Mouse (Mus musculus): ENCODE data around the gene Gcgr. TPM values are rescaled to one million over a fixed set of nuclear protein-coding genes. Genes with fewer than 3 reads are reported as not detected.
"Not testable (repeated sequence)": the region's sequence is repeated elsewhere in the genome, so short reads cannot be mapped to it uniquely, and the experiment has no call there.

Gcgr gene
- polyA plus RNA-seq, 1 experiment: 1.3 TPM

DNA sequence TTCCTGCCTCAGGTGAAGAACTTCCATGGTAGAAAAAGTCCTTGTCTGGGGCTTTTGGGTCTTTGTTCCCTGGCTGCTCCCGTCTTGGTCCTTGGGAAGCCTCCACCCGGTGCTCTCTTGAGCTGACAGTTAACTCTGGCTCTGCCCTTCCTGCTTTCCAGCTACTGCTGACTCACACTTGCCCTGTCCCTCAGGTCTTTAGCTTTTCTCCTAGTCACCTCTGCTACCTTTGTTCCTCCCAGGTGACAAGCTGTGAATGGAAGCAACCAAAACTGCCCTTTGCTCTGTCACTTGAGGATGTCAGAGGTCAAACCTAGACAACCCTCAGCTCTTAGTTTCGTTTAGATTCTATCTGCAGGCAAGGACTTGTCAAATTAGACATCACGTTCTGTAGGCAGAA lies 20.6 kb upstream of the Gcgr start:
- peak overlapping the region; percentile 59; the same call in 1 of the 2 replicates for H3K27ac ChIP-seq (ENCODE audit: control insufficient read depth, insufficient read depth, low read depth, low read length, poor library complexity)
- peaks cover 5% of the 10 kb centered on the region for H3K4me1 ChIP-seq (ENCODE audit: control insufficient read depth, insufficient read depth, low read length)
- TF ChIP-seq POLR2A (IDR thresholded peaks at IDR 0.05; ENCODE audit: borderline replicate concordance, control insufficient read depth, low read depth, low read length) (no peak), CTCF (IDR thresholded peaks at IDR 0.05; ENCODE audit: control insufficient read depth, insufficient read depth, low read length) (no peak)
- WGBS: 9% methylated on average over 4 of the region's 4 CpGs
- H3K4me3 ChIP-seq (replicated peaks; ENCODE audit: control insufficient read depth, low read depth, low read length): no peak overlapping the region

DNA sequence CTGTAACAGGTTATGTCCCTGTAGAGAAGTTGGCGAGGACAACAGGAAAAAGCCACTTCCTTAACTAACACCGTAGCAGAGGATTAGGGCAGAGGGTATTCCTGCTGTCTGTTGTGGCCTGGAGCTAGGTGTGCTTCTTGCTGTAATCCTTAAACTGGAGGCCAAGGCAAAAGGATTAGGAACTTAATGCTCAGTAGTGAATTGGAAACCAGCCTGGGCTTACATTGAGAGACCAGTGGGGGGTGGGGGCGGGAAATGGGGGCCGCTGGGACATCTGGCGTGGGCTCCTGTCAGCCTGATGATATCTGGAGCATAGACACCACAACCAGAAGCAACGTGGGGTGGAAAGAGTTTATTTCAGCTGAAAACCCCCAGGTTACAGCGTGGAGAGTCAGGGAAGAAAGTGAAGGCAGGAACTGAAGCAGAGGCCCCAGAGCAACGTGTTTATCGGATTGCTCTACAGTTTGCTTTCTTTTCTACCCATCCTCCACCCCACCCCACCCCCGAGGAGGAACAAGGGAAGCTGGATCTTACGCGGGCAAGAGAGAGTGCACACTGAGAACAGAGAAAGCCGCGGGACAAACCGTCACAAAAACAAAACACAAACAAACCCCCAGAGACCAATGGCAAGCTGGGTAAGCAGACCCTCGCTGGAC lies 20.0 kb upstream of the Gcgr start:
- TF ChIP-seq POLR2A (IDR thresholded peaks at IDR 0.05; ENCODE audit: borderline replicate concordance, control insufficient read depth, low read depth, low read length) (no peak), CTCF (IDR thresholded peaks at IDR 0.05; ENCODE audit: control insufficient read depth, insufficient read depth, low read length) (no peak)
- peaks cover 5% of the 10 kb centered on the region for H3K4me1 ChIP-seq (ENCODE audit: control insufficient read depth, insufficient read depth, low read length)
- 1% methylated on average over 16 of the region's 16 CpGs for WGBS
- peak overlapping the region; percentile 59 for H3K27ac ChIP-seq (ENCODE audit: control insufficient read depth, insufficient read depth, low read depth, low read length, poor library complexity)
- peak overlapping the region; percentile 54 for H3K4me3 ChIP-seq (replicated peaks; ENCODE audit: control insufficient read depth, low read depth, low read length)

DNA sequence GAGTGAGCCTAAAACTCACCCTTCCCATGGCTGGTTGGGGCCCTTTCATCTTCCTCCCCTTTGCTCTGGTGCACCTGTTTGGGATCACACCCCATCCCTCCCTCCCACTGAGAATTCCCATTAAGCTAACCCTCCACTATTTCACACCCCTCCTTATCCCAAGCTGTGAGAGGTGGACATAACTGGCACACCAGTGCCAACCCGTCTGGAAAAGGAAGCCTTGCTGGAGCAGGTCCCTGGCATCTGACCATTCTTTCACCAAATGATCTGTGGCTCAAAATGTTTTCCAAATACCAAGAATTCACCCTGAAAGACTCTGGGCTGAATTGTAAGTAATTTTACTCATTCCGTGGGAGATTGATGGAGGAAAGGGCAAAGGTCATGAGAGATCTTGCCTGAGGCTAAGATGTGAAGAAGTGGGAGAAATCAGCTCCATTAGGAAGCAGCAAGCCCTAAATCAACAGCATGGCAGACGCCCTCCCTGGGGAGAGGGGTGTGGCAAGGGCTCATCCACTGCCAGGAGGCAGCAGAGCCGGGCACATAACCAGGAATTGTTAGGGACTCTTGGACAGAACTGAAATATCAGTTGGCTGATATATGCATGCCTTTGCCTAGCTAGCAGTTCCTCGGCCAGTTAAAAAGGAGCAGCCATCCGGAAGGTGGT lies 17.6 kb upstream of the Gcgr start:
- TF ChIP-seq CTCF (IDR thresholded peaks at IDR 0.05; ENCODE audit: control insufficient read depth, insufficient read depth, low read length) (no peak), POLR2A (IDR thresholded peaks at IDR 0.05; ENCODE audit: borderline replicate concordance, control insufficient read depth, low read depth, low read length) (no peak)
- H3K4me3 ChIP-seq (replicated peaks; ENCODE audit: control insufficient read depth, low read depth, low read length): no peak overlapping the region
- H3K4me1 ChIP-seq (ENCODE audit: control insufficient read depth, insufficient read depth, low read length): peaks cover 5% of the 10 kb centered on the region
- whole genome bisulfite sequencing: 78% methylated on average over 6 of the region's 6 CpGs
- no peak overlapping the region for H3K27ac ChIP-seq (ENCODE audit: control insufficient read depth, insufficient read depth, low read depth, low read length, poor library complexity)

DNA sequence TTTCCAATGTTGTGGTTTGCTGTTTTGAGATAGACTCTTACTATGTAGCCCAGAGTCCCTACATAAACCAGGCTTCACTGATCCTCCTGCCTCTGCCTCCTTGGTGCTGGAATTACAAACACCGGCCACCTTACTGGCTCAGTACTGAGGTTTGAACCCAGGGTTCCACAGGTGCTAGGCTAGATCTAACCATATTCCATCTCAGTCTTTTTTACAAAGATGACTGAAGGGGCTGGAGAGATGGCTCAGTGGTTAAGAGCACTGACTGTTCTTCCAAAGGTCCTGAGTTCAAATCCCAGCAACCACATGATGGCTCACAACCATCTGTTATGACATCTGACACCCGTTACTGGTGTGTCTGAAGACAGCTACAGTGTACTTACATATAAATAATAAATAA lies 16.2 kb upstream of the Gcgr start:
- WGBS: 87% methylated on average over 2 of the region's 2 CpGs
- H3K27ac ChIP-seq (ENCODE audit: control insufficient read depth, insufficient read depth, low read depth, low read length, poor library complexity); H3K4me3 ChIP-seq (replicated peaks; ENCODE audit: control insufficient read depth, low read depth, low read length); H3K4me1 ChIP-seq (ENCODE audit: control insufficient read depth, insufficient read depth, low read length): not testable (repeated sequence)

DNA sequence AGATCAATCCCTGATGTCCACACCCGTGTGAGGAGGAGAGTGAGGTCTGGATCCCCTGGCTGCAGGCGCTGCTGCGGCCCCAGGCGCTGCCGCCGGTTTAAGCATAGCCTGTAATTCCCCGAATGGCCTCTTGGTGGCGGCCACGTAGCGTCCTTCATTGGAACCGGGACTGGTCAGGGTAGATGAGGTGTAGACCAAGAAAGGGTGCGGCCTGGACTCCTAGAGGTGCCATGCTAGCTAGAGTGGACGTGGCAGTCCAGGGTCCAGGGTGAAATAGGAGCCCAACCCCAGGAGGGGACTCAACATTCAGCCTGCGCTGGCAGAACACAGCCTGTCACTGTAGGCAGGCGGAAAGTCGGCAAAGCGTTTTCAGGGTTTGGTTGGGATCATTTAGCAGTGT lies 14.9 kb upstream of the Gcgr start:
- Histone ChIP-seq H3K4me3 (replicated peaks; ENCODE audit: control insufficient read depth, low read depth, low read length) (no peak overlapping the region), H3K27ac (ENCODE audit: control insufficient read depth, insufficient read depth, low read depth, low read length, poor library complexity) (no peak overlapping the region), H3K4me1 (ENCODE audit: control insufficient read depth, insufficient read depth, low read length) (peaks cover 3% of the 10 kb centered on the region; the same call in 1 of the 2 replicates)
- WGBS: 22% methylated on average over 17 of the region's 17 CpGs
- TF ChIP-seq CTCF (IDR thresholded peaks at IDR 0.05; ENCODE audit: control insufficient read depth, insufficient read depth, low read length): peak; percentile 94
- TF ChIP-seq POLR2A (IDR thresholded peaks at IDR 0.05; ENCODE audit: borderline replicate concordance, control insufficient read depth, low read depth, low read length): no peak

DNA sequence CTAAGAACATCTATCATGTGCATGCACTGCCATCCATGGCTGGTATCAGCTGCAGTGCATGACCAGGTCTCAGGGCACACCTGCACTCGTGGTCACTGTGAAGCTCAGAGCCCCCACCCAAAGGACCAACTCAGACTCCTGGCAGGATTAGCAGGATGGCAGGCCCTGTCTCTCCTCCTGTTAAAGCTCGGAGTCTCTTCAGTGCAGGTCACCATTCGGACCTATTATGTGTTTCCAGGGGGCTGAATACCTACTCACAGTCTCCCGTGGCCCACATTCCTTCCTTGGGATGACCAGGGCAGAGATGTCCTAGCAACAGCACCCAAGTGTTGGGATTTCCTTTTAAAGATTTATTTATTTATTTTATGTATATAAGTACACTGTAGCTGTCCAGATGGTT lies 13.4 kb upstream of the Gcgr start:
- WGBS: 81% methylated on average over 4 of the region's 4 CpGs

DNA sequence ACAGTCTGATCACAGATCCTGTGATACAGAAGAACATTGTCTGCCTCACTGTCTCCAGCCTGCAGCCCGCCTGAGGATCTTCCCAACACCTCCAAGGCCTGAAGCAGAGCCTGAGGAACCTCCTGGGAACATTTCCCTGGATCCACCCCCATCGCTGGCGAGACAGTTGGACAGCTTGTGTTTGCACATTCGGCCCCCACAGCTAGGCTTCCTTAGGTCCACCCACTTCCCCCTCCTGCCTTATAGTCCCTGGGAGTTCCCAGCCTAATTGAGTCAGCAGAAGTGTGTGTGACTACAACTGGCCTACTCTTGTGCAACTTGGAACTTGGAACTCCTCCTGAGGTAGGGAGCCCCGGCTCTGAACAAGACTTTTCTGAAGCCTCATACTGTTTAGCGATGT lies 12.5 kb upstream of the Gcgr start:
- Histone ChIP-seq H3K4me3 (replicated peaks; ENCODE audit: control insufficient read depth, low read depth, low read length) (no peak overlapping the region), H3K4me1 (ENCODE audit: control insufficient read depth, insufficient read depth, low read length) (peaks cover 2% of the 10 kb centered on the region; the same call in 1 of the 2 replicates), H3K27ac (ENCODE audit: control insufficient read depth, insufficient read depth, low read depth, low read length, poor library complexity) (peak overlapping the region; percentile 66; the same call in 1 of the 2 replicates)
- 21% methylated on average over 6 of the region's 6 CpGs for WGBS
- no peak for TF ChIP-seq CTCF (IDR thresholded peaks at IDR 0.05; ENCODE audit: control insufficient read depth, insufficient read depth, low read length)
- TF ChIP-seq POLR2A (IDR thresholded peaks at IDR 0.05; ENCODE audit: borderline replicate concordance, control insufficient read depth, low read depth, low read length): no peak

More for the DNA sequence above, 13.4 kb upstream of the Gcgr start:
- H3K27ac ChIP-seq (ENCODE audit: control insufficient read depth, insufficient read depth, low read depth, low read length, poor library complexity): no peak overlapping the region
- TF ChIP-seq POLR2A (IDR thresholded peaks at IDR 0.05; ENCODE audit: borderline replicate concordance, control insufficient read depth, low read depth, low read length): no peak
- TF ChIP-seq CTCF (IDR thresholded peaks at IDR 0.05; ENCODE audit: control insufficient read depth, insufficient read depth, low read length): no peak
- peaks cover 2% of the 10 kb centered on the region; the same call in 1 of the 2 replicates for H3K4me1 ChIP-seq (ENCODE audit: control insufficient read depth, insufficient read depth, low read length)
- no peak overlapping the region for H3K4me3 ChIP-seq (replicated peaks; ENCODE audit: control insufficient read depth, low read depth, low read length)

DNA sequence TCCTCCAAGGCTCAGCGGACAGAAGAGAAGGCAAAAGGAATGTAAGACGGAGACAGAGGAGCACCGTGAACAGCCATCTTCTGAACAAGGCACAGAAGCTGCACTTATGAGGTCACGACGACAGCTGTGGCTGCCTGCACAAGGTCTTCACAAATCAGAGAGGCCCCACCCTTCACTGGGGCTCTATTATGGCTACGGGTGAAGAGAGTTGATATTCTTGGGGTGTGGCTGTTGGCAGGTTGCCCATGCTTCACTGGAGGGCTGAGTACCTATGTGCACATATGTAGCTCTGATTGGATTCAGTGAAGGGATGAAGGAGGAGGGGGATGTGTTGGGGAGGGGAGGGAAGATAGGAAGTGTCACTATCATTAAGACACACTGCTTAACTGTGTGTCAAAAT lies 11.9 kb upstream of the Gcgr start:
- H3K4me1 ChIP-seq (ENCODE audit: control insufficient read depth, insufficient read depth, low read length): peaks cover 2% of the 10 kb centered on the region; the same call in 1 of the 2 replicates
- no peak overlapping the region for H3K4me3 ChIP-seq (replicated peaks; ENCODE audit: control insufficient read depth, low read depth, low read length)
- WGBS: 56% methylated on average over 6 of the region's 6 CpGs
- H3K27ac ChIP-seq (ENCODE audit: control insufficient read depth, insufficient read depth, low read depth, low read length, poor library complexity): peak overlapping the region; percentile 66; the same call in 1 of the 2 replicates
- TF ChIP-seq POLR2A (IDR thresholded peaks at IDR 0.05; ENCODE audit: borderline replicate concordance, control insufficient read depth, low read depth, low read length) (no peak), CTCF (IDR thresholded peaks at IDR 0.05; ENCODE audit: control insufficient read depth, insufficient read depth, low read length) (no peak)

Data from bone marrow, adult 2 months (tissue).